Mouse (Mus musculus) liver, postnatal 0 days (tissue): ENCODE measurements at regions not wholly inside any gene's neighbourhood (a gene's known extent, or its start where the extent isn't known, plus 50 kb on each side); places are given as distances from the start of the nearest gene placed in this dataset.

Experiments
- ATAC-seq: fragments of 200-750 bp; cut with Nextera tagmentation; 2 replicates; pipeline ENCODE4 v1.8.0; 2017; ENCODE audit warnings: mild to moderate bottlenecking, moderate library complexity
- DNase-seq: peaks from one replicate; pipeline ENCODE4 v3.0.0-alpha.2; 2016
- H3K27ac ChIP-seq: fragments of 300-500 bp; sonication (generic); 2 replicates; pipeline ENCODE4 v1.5.1; 2014; ENCODE audit warnings: antibody characterized with exemption, moderate library complexity, mild to moderate bottlenecking, low read depth
- H3K27me3 ChIP-seq: fragments of 300-500 bp; sonication (generic); 2 replicates; pipeline ENCODE4 v1.6.1; 2014; ENCODE audit warnings: low read length, control low read depth, mixed read lengths; ENCODE audit not compliant: insufficient read depth
- H3K36me3 ChIP-seq: fragments of 300-500 bp; sonication (generic); replicated peaks from 2 replicates; pipeline ENCODE4 v1.6.1; 2014; ENCODE audit warnings: mild to moderate bottlenecking, control low read depth, low read length, moderate library complexity, mixed read lengths; ENCODE audit not compliant: insufficient read depth
- H3K4me1 ChIP-seq: fragments of 300-500 bp; sonication (generic); 2 replicates; pipeline ENCODE4 v1.6.1; 2014; ENCODE audit warnings: antibody characterized with exemption, mild to moderate bottlenecking, control low read depth; ENCODE audit not compliant: insufficient read depth
- H3K4me2 ChIP-seq: fragments of 300-500 bp; sonication (generic); 2 replicates; pipeline ENCODE4 v1.6.1; 2014; ENCODE audit warnings: low read depth, mild to moderate bottlenecking, low read length, moderate library complexity, mixed read lengths
- H3K4me3 ChIP-seq: fragments of 300-500 bp; sonication (generic); 2 replicates; pipeline ENCODE4 v1.5.1; 2014; ENCODE audit warnings: low read depth, low read length
- H3K9ac ChIP-seq: fragments of 300-500 bp; sonication (generic); replicated peaks from 2 replicates; pipeline ENCODE4 v1.6.1; 2014; ENCODE audit warnings: mild to moderate bottlenecking, moderate library complexity
- H3K9me3 ChIP-seq: fragments of 300-500 bp; sonication (generic); 2 replicates; pipeline ENCODE4 v1.6.1; 2016; ENCODE audit warnings: mild to moderate bottlenecking, control low read depth, low read length, mixed read lengths
- CTCF ChIP-seq: sonication (generic); IDR thresholded peaks from 2 replicates; pipeline ENCODE4 v1.5.1; 2016; ENCODE audit warnings: antibody characterized with exemption, low read depth
- EP300 ChIP-seq: IDR thresholded peaks from 2 replicates; pipeline ENCODE4 v1.6.1; 2016; ENCODE audit warnings: antibody characterized with exemption, low read depth, mild to moderate bottlenecking
- WGBS: fragments of 180-500 bp; shearing (Covaris S2); extraction: QIAGEN DNeasy Blood & Tissue Kit; methylation state at CpG from one replicate; pipeline ENCODE4 v1.1.7; 2014; ENCODE audit not compliant: insufficient replicate concordance; 5-methylcytosine and 5-hydroxymethylcytosine counted together

DNA sequence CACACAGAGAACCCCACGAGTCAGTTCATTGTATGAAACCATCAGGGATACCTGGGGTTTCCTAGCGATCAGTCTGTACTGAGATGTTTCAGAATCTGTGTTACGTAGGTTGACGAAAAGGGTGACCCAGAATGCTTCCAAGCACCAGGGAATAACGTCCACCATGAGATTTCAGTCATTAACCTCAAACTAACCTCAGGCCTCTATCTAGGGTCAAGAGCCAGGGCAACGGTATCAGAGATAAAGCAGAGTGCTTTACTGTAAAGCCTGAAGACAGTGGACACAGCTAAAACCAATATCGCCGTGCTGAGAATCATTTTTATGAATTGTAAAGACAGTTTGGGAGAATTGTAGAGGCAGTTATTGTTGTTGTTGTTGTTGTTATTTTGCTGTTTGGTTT lies 52.9 kb upstream of the Errfi1 start:
- Histone ChIP-seq H3K9ac (no peak overlapping the region), H3K4me2 (no peak overlapping the region), H3K4me1 (peaks cover 15% of the 10 kb centered on the region), H3K27me3 (no peaks in the 10 kb centered on the region), H3K27ac (peak overlapping the region; percentile 95), H3K4me3 (no peak overlapping the region), H3K36me3 (no peaks in the 10 kb centered on the region), H3K9me3 (no peaks in the 10 kb centered on the region)
- TF ChIP-seq EP300 = no peak
- TF ChIP-seq CTCF = no peak
- 57% methylated on average over 8 of the region's 8 CpGs for WGBS
- no peak for ATAC-seq
- DNase-seq = no peak

DNA sequence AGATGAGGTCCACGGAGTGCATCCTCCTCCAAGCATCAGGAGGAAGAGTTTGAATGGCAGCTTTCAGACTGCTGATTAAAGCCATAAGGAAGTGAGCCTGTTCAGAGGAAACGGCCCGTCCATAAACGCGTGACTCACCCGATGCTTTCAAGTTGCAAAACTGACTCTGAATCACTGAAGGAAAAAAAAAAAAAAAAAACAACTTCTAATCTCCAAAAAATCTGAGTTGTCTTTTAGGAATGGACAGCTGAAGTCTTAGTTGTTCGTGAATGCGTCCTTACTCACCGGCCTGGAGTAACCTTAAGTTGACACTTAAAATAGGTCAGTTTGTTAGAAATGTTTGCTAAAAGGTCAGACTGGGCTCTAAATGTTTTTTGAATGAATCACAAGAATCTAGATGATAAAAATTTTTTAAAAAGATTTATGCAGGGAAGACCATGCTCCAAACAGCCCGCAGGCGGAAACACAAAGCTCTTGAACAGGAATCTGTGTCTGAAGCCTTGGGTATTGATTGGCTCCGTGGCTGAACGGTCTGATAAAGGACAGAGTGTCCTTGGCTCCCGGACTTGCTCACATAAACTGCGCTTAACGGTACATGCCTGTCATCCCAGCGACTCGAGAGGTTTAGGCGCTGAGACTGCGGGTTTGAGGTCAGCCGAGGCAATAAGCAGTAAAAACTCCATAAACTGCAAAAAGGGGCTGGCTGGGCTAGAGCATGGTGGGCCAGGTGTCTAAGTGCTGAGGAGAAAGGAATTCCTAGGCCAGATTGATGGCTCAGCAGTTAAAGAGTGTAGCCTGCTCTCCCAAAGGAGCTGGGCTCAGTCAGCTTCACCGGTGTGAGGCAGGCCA lies 53.9 kb upstream of the Errfi1 start:
- Histone ChIP-seq H3K9ac (peak overlapping the region; percentile 44), H3K4me1 (peaks cover 15% of the 10 kb centered on the region), H3K36me3 (no peaks in the 10 kb centered on the region), H3K4me2 (peak overlapping the region; percentile 32), H3K27me3 (no peaks in the 10 kb centered on the region), H3K4me3 (no peak overlapping the region), H3K9me3 (no peaks in the 10 kb centered on the region), H3K27ac (peak overlapping the region; percentile 95)
- 18% methylated on average over 22 of the region's 22 CpGs for WGBS
- DNase-seq (peak; percentile 43), ATAC-seq (peak; percentile 30)
- TF ChIP-seq EP300 (peak; percentile 48; the same call in 1 of the 2 replicates), CTCF (no peak)

DNA sequence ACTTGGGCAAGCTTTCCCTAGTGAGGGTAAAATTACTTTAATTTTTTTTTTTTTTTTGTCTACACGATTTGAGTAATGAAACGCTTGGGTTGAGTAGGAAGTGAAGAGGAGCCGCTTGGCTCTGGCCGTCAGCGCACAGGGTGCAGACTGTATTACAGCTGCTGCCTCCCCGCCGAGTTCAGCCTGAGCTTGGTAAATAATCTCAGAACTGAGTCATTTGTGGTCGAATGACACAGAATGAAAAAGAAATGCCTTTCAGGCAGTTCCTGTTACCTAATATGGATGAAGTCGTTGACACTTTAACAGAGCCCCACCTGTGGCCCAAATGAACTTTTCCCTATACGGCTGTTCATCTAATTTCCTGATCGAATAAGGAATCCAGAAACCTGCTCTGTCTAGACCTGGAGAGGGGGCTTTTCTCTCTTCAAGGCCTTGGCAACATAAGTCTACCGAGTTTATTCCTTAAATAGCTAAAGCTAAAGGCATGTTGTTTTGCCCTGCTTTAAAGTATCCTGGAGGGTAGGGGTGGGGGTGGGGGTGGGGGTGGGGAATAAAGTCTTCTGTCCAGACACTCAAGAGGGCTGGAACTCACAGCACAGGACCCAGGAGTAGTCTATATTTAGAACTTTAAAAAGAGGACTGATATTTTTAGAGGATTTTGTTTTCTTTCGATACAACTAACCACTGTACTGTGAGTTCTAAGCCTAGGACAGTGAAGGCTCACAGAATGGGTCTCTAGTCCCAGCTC lies 54.8 kb upstream of the Errfi1 start:
- WGBS = 9% methylated on average over 13 of the region's 13 CpGs
- no peaks in the 10 kb centered on the region for H3K36me3 ChIP-seq
- H3K4me3 ChIP-seq = no peak overlapping the region
- no peaks in the 10 kb centered on the region for H3K27me3 ChIP-seq
- peak overlapping the region; percentile 95 for H3K27ac ChIP-seq
- H3K9ac ChIP-seq = 0 out of 2 replicates have a peak overlapping the region, but pooled peaks have one; percentile 18
- peak; percentile 44 for DNase-seq
- H3K4me1 ChIP-seq = peaks cover 15% of the 10 kb centered on the region
- no peak for TF ChIP-seq EP300
- no peak for TF ChIP-seq CTCF
- ATAC-seq = peak; percentile 75
- H3K4me2 ChIP-seq = 0 out of 2 replicates have a peak overlapping the region, but pooled peaks have one; percentile 28
- H3K9me3 ChIP-seq = no peaks in the 10 kb centered on the region

DNA sequence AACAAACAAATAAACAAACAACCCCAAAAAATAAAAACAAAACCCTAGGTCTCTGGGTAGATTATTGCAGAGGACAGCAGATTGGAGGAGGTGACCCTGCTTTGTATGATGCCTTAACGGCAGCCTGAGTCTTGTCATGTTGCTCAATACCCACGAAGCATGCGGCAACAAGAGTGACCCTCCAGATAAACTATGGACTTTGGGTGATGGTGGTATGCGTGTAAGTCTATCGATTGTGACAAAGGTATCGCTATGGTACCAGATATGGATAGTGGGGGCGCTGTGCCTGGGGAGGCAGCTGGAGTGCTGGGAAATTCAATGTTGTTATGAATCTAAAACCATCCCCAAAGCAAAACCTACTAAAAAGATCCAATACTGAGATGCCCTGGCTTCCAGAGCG lies 55.4 kb upstream of the Errfi1 start:
- Histone ChIP-seq H3K4me1 (peaks cover 15% of the 10 kb centered on the region), H3K27ac (peak overlapping the region; percentile 95), H3K36me3 (no peaks in the 10 kb centered on the region), H3K9me3 (no peaks in the 10 kb centered on the region), H3K4me3 (no peak overlapping the region), H3K9ac (0 out of 2 replicates have a peak overlapping the region, but pooled peaks have one; percentile 18), H3K4me2 (0 out of 2 replicates have a peak overlapping the region, but pooled peaks have one; percentile 28), H3K27me3 (no peaks in the 10 kb centered on the region)
- peak; percentile 30 for TF ChIP-seq CTCF
- peak; percentile 88 for TF ChIP-seq EP300
- ATAC-seq (peak; percentile 86), DNase-seq (peak; percentile 57)
- WGBS = 63% methylated on average over 8 of the region's 8 CpGs

DNA sequence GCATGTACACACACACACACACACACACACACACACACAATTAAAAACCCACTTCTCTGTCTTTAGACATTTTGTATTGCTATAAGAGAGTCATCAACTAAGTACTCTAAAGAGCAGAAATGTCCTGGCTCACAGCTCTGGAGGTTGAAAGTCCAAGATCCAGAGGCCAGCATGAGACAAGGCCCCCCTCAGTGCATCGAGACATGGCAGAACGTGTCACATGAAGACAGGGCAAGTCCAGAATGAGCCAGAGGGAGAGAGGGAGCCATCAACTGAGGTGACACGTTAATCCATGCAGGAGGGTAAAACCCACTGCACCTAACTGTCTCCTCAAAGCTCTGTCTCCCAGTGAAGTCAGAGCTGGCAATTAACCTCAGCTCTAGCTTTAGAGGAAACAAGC lies 56.7 kb upstream of the Errfi1 start:
- Histone ChIP-seq H3K9me3 (no peaks in the 10 kb centered on the region), H3K9ac (no peak overlapping the region), H3K27ac (peak overlapping the region; percentile 95; the same call in 1 of the 2 replicates), H3K4me1 (peaks cover 15% of the 10 kb centered on the region), H3K36me3 (no peaks in the 10 kb centered on the region), H3K4me2 (no peak overlapping the region), H3K4me3 (no peak overlapping the region), H3K27me3 (no peaks in the 10 kb centered on the region)
- DNase-seq (no peak), ATAC-seq (no peak)
- WGBS = 66% methylated on average over 3 of the region's 3 CpGs
- TF ChIP-seq EP300 (no peak), CTCF (no peak)

DNA sequence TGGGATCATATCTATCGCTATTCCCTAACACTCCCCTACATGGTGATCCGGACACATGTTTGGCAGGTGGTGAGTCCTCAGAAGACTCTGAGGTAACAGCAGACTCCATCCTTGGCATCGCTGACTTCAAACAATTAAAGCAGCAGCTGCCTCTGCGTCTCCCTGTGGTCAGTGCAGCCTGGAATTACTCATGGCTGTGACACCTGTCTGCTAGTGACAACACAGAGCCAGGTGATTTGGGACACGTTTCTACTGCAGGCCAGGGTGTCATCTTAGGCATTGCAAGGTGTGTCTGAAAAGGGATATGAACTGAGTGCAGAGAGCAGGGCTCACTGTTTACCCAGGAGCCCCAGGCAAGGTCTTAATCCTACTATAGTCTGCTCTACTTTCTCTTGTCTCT lies 58.8 kb upstream of the Errfi1 start:
- no peak overlapping the region for H3K9ac ChIP-seq
- H3K27me3 ChIP-seq = no peaks in the 10 kb centered on the region
- H3K27ac ChIP-seq = no peak overlapping the region
- TF ChIP-seq CTCF (no peak), EP300 (no peak)
- ATAC-seq (no peak), DNase-seq (no peak)
- H3K4me2 ChIP-seq = no peak overlapping the region
- WGBS = 81% methylated on average over 5 of the region's 5 CpGs
- H3K36me3 ChIP-seq = no peaks in the 10 kb centered on the region
- H3K4me3 ChIP-seq = no peak overlapping the region
- H3K9me3 ChIP-seq = no peaks in the 10 kb centered on the region
- peaks cover 8% of the 10 kb centered on the region for H3K4me1 ChIP-seq
